Mouse (Mus musculus): Measurements from ENCODE around the gene Zfp62. TPM values are rescaled to one million over a fixed set of nuclear protein-coding genes. Genes with fewer than 3 reads are reported as not detected.
"Not testable (repeated sequence)": the region's sequence is repeated elsewhere in the genome, so short reads cannot be mapped to it uniquely, and the experiment has no call there.

The Zfp62 gene
- total RNA-seq (2021) (10 to 100 TPM; 25.8 to 40.9 TPM), polyA plus RNA-seq (2012; rRNA removed) (2.2 and 2.7 TPM in 2 replicates)
- long read RNA-seq, partial matches to known transcripts, result 0 of 3 reads
- long read RNA-seq, other reads (novel, unspliced or antisense), result 0 of 3 reads

DNA sequence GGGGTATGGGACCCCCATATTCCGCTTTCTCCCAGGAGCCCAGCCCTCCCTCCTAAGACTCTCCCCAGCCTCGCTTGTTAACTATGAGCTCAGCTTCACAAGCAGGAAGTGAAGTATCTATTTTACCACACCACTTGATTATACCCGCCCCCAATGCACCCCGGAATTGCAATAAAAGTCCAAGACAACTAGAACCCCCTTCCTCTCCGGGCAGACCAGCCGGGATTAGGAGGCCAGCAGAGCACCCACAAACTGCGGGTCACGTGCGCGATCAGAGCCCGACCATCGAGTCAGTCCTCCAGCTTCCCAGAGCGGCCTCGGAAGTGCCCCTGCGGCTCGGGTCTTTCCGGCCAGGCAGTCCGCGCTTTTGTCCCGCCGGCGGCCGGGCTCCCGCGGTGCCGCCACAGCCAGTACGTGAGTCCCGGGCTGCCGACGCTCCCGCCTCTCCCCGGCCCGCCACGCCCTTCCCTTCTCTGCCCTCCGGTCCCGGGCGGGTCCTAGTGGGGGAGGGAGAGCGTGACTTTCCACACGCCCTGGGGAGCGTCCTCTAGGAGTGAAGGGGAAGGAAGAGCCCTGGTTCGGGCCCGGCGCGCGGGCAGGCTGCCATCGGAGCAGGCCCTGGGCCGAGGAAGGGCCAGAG lies at the start of gene Zfp62:
Gene Zfp62 (plus strand): TSS at position 164 of the 640 bp plus-strand sequence.
- peak; percentile 96 for DNase-seq

DNA sequence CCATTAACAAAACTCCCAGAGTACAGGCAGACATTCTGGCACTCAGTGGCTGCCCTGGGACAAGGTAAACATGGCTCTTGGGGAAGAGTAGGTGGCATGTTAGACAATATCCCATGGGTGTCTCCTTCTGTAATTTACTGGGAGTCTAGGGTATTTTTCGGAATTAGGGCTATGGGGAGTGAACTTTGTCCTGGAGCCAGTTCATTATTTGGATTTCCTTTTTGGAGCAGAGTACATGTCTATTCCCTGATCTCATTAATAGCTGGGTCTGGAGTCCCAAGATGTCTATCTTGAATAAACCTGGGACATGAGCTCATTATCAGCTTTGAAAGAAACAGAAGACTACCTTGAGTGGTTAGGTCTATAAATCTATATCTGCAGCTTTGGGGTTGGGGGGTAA lies 49.0 kb upstream of the Zfp62 start, which contains the start of gene Olfr1394:
Gene Olfr1394 (plus strand): TSS at position 301 of the 400 bp plus-strand sequence.
- no peak for DNase-seq

GRCm38 (mm10) chr11:49156821-49157814 lies 46.0 kb upstream of the Zfp62 start:
- no peak for DNase-seq

DNA sequence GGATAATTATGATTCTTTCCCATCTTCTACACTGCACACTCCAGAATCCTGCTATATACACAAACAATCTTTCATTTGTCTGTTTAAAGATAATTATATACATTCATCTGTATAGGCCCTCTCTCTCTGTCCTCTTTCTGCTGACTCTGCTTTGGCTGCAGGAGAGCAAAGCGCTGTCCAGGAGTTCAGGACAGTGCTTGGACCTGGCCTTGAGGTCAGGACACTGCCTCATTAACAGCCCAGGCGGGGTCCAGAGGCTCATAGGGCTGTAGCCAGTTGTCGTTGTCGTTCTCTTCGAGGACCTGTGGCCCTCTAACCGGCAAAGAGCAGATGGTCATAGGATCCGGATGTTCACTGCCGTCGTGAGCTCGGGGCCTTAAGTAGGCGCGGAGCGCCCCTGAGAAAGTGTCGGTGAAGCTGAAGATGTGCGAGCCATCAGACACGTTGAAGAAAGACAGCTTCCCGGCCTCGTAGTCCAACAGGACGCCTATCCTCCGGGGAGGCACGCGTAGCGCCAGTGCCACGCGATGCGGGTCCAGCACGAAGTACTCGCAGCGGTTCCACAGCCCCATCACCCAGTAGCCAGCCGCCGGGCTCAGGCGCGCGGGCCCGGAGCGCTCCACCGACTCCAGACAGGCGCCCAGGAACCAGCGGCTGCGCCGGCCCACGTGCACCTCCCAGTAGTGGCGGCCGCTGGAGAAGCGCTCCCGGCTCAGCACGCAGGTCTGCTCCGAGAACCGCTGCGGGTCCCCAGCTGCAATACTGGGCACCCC lies 34.1 kb upstream of the Zfp62 start:
- no peak for DNase-seq

GRCm38 (mm10) chr11:49170576-49170975 lies 32.5 kb upstream of the Zfp62 start:
- no peak for DNase-seq

GRCm38 (mm10) chr11:49175345-49175744 lies 27.7 kb upstream of the Zfp62 start:
- no peak for DNase-seq

DNA sequence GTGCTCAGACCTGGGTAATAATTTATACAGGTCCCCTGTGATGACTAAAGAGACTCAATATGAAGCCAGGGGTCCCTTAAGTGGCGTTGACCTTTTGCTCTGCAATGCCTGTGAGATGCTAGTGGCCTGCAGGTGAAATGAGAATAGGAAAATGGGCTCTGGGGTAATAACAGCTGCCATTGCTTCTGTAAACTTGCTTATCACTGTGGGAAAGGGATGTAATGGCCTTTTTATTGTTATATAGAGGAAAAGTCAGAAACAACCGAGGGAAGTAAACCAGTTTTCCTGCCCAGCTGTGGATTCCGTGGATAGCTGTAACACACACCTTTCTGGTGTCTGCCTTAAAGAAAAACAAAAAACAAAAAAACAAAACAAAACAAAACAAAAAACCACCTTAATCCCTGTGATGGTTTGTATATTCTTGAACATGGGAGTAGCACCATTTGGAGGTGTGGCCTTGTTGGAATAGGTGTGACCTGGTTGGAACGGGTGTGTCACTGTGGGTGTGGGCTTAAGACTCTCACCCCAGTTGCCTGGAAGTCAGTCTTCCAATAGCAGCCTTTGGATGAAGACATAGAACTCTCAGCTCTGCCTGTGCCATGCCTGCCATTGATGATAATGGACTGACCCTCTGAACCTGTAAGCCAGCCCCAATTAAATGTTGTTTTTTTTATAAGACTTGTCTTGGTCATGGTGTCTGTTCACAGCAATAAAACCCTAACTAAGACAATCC lies 26.9 kb upstream of the Zfp62 start:
- not testable (repeated sequence) for DNase-seq

GRCm38 (mm10) chr11:49183172-49183571 lies 19.9 kb upstream of the Zfp62 start:
- DNase-seq, result no peak

DNA sequence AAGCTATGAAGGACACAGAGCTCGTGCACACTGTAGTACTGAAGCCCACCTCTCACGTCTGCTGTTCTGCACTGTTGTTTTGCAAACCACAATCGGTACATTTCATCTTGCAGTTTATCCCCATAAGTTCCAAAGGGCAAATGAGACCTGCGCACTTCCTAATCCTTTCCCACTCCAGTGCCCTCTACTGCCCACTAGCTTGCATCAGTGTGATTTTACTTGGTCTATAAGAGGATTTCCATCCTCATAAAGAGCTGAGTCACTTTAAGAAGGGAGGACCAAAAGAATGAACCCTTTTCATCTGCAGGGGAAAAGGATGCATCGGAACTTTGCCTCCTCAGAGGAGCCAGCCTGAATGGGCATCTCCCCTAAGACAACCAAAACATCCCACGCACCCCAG lies 16.6 kb upstream of the Zfp62 start:
- DNase-seq, result no peak

DNA sequence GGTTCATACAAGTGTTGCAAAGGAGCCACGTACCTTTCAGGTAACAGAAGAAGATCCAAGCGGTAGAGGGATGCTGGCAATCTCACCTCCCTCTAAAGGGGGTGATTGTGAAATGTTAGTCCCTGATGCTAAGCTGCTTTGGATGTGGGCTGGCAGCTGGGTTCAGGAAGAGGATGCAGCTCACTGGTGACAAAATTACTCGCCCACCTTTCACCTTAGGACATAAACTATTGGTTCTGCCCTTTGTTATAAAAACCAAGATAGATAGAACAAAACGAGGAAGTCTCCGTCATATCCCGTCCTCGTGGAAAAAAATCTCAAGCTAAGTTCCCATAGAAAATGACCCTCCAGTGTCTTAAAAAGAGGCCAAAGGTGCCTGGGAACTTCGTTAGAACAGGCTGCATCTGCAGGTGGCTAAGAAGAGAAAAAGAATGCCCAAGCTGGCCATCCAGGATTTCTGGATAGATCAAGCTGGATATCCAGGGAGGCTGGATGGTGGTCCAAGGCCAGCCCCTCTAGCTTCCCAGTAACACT lies 16.1 kb upstream of the Zfp62 start, which contains the start of gene Btnl9:
Gene Btnl9 (minus strand): TSS at position 205 of the 534 bp plus-strand sequence.
- DNase-seq, result no peak

GRCm38 (mm10) chr11:49187701-49188100 lies 15.4 kb upstream of the Zfp62 start:
- DNase-seq, result no peak

DNA sequence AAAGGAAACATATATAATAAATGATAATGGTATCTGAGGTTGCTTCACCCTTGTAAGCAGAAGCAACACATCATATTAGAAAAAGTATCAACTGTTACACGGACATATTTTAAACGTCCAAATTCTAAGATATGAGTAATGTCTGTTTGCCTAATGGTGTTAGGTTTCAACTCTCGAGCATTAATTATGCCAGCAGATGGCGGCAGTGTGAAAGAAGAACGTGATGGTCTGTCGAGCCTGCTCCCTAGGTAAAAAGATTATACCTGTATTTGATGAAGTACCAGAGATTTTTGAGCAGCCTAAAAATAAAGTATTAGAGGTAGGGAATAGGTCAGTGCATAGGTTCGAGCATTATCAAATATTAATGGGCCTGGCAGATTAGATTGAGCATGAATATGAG lies 13.4 kb upstream of the Zfp62 start:
- peak; percentile 55 for DNase-seq

- DNase-seq, result no peak
Observed at GRCm38 (mm10) chr11:49191083-49191482, 12.0 kb upstream of the Zfp62 start.

GRCm38 (mm10) chr11:49194771-49195170 lies 8.3 kb upstream of the Zfp62 start:
- not testable (repeated sequence) for DNase-seq

DNA sequence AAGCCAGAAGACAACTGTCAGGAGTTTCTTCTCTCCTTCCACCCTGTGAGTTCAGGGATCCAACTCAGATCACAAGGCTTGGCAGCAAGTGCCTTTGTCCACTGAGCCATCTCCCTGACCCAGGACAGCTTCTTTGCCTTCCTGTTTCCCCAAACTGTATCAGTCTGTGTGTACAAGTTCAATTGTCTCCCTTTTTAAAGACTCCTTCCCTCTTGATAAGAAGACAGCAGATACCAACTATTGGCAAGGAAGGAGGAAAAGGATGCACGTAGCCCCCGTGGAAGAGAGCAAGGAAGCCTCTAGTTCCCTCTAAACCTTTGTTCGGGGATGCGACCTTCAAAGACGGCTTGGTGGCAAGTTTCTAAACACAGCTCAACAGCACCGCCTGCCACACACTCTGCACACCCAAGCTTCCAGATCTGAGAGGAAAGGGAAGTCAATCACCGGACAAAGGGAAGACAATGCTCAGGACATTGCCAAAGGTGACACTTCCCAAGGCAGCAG lies 7.2 kb upstream of the Zfp62 start:
- DNase-seq, result peak; percentile 41

- no peak for DNase-seq
Observed at GRCm38 (mm10) chr11:49200666-49201065, 2.4 kb upstream of the Zfp62 start.

GRCm38 (mm10) chr11:49201142-49201541 lies 1.9 kb upstream of the Zfp62 start:
- no peak for DNase-seq

DNA sequence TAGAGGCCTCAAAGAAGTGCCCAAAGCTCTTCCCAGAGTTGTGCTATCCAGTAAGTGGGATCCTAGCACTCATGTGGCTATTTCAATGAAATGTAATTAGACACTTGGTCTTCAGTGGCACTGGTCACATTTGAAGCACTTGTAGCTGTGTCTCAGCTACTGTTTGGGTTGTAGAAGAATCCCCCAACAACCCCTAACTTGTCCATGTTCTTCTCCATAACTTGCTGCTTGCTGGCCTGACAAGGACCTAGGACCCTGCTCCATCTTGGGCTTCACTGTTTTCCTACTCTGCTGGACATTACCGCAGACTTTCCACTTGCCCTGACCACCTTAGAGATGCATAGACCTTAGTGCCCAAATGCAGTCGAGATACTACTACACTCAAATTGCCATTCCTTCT lies 1.0 kb upstream of the Zfp62 start:
- DNase-seq, result no peak

DNA sequence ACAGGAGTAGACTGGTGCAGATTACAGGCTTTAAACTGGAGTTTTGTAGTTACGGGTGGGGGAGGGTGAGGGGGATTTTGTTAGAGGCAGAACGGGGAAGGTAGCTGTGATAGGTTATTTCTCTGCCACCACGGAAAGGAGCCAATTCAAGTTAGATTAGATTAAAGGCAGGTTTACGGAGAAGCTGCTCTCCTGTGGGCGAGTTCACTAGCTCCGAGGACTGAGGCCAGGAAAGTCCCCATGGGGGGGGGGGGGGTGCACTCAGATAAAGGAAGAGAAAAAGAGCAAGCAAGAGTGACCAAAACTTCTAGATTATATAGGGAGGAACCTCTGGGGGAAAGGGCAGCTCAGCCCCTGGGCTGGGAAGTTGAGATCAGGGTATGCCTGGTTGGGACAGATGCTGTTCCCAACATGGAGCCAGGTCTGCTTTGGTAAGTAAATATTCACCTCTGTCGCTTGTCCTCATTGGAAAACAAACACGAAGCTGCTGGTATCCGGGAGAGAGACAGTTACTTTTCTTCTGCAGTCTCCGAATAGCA lies 500 bp upstream of the Zfp62 start:
- no peak for DNase-seq

DNA sequence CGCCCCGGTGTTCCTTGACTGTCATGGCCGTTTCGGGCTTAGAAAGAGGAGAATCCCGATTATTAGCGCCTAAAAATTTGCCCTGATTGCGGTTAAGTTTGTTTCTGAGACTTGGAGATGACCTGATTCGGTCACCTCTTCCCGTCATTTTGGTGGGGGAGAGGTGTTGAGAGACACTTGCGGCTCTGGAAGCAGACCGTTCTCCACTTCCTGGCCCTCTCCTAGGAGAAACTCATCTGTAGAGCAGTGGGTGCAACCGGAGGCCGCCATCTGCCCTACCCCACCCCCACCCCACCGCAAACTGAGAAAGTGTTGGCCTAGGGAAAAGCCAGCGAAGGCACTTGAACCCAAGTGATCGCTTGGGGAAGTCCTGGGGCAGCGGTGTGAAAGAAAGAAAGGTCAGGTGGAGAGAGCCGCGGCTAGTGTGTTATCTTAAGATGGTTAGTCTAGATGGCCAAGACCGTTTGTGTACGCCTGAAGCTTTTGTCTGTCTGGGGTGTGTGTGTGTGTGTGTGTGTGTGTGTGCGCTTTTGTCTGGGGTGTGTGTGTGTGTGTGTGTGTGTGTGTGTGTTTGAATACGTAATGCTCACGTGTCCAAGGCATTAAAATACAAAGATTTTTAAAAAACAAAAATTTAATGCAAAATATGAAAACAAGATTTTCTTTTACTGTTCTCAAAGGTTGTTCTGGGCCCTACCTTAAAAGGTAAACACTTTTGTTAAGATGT lies 842 bp downstream of the Zfp62 start:
- DNase-seq, result no peak

All from adrenal gland, adult 2 months (tissue).